Mouse (Mus musculus): ENCODE measurements around the gene Tbx10.
"Not testable (repeated sequence)": the region's sequence is repeated elsewhere in the genome, so short reads cannot be mapped to it uniquely, and the experiment has no call there.

Tbx10 gene

DNA sequence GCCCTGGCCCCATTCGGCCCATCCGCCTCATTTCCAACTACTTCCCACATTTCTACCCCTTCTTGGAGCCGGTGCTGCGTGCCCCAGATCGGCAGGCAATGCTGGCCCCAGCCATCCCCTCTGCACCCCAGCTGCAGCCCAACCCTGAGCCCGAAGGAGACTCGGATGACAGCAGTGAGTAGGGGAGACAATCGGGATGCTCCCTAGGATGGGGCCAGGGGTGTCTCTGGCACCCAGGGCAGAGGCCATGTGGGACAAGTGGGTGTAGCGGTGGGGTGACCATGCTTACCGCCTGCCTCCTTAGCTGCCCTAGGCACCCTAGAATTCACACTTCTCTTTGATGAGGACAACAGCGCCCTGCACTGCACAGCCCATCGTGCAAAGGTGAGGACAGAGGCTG lies 11.1 kb downstream of the Tbx10 start:
- DNase-seq (ENCODE audit: low read depth, low spot score), result no peak

DNA sequence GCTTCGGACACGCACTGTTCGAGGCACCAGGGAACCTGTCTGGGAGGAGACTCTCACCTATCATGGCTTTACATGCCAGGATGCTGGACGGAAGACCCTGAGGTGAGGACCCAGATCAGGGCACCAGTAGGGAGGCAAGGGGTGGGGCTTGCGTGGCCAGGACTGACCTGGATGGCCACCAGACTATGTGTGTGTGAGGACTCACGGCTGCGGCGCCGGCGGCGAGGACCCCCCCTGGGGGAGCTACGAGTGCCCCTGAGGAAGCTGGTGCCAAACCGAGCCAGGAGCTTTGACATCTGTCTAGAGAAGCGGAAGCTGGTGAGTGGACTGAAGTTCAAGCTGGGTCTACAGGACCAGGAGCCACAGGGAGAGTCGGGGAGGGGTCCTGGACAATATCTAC lies 11.8 kb downstream of the Tbx10 start:
- no peak for DNase-seq (ENCODE audit: low read depth, low spot score)

DNA sequence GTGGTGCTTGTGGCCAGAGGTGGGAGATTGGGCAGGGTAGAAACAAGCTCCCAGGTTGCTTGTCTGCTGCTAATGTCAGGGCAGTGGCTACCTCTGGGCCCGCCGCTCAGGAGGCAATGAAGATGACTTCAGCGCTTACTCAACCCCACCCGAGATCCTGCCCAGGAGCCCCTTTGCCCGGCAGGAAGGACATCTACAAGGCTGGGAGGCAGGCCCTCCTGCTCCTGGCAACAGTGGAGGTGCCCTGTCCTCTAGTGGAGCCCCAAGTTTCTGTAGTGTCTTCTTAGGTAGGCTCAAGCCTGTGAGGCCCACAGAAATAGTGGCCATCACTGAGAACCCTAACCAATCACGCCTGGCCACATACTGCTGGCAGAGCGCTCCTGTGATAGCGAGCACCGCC lies 12.5 kb downstream of the Tbx10 start:
- DNase-seq (ENCODE audit: low read depth, low spot score), result no peak

DNA sequence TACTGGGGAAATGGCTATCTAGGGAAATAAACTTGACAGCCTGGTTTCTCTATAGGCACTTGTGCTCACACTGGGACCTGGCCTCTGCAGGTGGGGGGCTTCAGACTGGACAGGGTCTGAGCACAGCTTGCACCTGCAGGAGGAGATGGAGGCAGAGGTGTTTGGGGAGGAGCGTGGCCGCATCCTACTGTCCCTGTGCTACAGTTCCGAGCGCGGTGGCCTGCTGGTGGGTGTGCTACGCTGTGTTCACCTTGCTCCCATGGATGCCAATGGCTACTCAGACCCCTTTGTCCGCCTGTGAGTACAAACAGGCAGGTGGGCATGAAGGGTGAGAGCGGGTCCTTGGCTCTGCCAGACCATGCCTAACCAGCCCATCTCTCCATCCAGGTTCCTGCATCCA lies 13.4 kb downstream of the Tbx10 start:
- no peak for DNase-seq (ENCODE audit: low read depth, low spot score)

DNA sequence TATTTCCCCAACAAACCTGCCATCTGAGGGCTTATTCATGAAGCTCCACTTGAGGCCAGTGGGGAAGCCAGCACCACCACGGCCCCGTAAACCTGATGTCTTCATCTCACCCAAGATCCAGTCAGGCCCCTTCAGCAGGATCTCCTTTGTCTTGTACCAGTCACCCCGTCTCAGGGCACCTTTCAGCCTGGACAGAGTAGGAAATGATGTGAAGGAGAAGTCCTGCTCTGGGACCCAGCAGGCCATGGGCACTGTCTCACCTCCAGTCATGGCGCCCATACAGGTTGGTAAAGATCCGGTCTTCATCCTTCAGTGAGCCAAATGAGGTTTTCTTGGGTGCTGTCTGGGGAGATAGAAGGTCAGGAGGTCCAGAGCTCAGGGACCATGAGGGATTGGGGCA lies 18.5 kb downstream of the Tbx10 start:
- DNase-seq (ENCODE audit: low read depth, low spot score), result no peak

DNA sequence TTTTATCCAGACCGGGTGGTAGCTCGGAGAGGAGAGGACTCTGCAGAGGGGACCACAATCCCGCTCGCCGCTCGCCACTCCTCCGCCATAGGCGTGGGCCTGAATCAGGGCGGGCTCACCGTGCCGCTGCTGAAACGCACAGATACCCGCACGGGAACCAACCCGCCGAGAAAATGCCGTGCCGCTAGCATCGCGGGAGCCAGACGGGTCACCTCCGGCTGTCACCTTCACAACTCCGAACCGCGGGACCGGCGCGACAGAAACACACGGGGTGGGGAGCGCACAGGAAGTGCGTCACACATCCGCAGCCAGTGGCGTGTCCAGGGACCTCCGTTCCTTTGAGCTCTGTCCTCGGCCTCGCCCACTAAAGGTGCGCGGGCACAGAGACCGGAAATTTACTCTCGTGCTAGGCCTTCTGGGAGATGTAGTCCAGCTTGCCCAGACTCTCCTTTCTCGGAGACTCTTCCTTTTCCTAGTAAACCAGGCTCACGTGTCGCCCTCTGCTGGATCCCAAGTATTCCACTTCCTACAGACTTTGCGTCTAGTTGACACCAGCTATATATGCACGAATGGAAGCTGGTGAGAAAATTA lies 20.0 kb downstream of the Tbx10 start, which contains the start of gene Ndufv1:
TSS of gene Ndufv1 (minus strand) at position 375 of the 591 bp plus-strand sequence.
- DNase-seq (ENCODE audit: low read depth, low spot score), result peak; percentile 97

DNA sequence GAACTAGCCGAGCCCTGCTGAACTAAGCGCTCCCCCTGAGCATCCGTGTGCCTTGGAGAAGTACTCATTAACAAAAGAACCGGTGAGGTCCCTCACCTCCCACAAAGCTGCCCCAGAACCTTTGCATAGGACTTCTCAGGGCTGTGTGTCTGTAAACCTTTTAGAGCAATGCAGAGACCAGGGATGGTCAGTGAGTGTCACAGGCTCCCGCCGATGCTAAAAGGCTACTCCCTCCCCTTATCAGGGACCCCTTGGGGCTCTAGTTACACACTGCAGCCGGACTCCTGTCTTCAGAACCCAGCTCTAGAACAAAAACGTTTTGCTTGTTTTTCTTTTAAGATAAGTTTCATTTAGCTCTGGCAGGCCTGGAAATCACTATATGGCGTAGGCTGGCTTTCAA lies 20.5 kb downstream of the Tbx10 start:
- no peak for DNase-seq (ENCODE audit: low read depth, low spot score)

DNA sequence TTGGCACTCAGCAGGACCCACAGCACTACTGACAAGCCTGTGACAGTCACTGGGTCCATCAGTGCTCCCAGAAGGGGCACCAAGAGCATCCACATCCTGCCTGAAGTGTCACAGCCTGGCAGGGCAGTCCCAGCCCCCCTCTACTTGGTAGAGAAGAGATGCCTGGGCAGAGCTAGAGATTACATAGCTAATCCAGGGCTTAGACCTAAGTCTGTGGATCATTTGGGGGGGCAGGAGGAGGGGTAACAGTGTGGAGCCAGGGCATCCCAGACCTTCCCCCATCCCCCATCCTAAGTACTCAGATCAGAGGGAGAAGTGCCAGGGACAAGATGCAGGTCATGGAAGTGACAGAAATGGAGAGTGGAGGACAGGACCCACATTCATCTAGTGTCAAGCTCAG lies 22.2 kb downstream of the Tbx10 start:
- no peak for DNase-seq (ENCODE audit: low read depth, low spot score)

DNA sequence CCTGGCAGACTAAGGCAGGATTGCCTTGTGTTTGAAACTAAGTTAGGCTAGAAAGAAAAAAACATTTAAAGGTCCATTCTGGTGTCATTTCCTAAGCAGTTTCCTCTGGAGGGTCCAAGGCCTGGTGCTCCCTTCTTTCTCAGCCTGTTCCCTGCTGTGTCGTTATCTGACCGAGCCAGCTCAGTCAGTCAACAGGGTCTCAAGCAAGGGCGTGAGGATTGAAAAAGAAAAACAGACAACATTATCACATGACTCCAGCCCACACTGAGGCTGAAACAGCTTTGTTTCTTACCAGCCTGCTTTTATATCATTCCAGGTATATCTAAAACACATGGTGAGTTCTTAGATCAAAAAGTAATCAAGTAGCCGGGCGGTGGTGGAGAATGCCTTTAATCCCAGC lies 23.1 kb downstream of the Tbx10 start:
- no peak for DNase-seq (ENCODE audit: low read depth, low spot score)

DNA sequence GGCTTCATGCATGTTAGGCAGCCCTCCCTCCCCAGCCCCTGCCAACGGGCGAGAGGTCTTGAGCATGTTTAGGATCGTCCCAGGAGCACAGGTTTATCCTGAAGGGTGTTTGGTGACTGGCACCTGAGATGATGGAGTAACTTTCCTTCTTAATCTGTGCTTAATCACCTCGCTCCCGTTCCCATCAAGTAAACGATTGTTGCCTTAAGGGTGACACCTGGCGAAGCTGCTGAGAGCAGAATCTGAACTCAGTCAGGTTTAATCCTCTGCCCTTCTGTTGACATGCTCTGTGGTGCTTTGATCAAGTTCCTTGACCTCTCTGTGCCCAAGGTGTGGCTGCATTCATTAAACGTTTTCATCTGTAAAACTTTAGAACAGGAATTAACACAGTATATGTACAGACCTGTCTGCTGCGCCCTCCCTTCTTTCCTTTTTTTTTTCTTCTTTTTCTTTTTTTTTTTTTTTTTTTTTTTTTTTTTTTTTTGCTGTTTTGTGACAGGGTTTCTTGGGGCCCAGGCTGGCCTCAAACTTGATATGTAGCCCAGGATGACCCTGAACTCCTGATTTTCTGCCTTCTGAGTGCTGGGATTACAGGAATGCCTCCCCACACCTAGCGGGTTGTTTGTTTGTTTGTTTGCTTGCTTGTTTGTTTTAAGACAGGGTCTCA lies 25.5 kb downstream of the Tbx10 start:
- DNase-seq (ENCODE audit: low read depth, low spot score), result no peak

DNA sequence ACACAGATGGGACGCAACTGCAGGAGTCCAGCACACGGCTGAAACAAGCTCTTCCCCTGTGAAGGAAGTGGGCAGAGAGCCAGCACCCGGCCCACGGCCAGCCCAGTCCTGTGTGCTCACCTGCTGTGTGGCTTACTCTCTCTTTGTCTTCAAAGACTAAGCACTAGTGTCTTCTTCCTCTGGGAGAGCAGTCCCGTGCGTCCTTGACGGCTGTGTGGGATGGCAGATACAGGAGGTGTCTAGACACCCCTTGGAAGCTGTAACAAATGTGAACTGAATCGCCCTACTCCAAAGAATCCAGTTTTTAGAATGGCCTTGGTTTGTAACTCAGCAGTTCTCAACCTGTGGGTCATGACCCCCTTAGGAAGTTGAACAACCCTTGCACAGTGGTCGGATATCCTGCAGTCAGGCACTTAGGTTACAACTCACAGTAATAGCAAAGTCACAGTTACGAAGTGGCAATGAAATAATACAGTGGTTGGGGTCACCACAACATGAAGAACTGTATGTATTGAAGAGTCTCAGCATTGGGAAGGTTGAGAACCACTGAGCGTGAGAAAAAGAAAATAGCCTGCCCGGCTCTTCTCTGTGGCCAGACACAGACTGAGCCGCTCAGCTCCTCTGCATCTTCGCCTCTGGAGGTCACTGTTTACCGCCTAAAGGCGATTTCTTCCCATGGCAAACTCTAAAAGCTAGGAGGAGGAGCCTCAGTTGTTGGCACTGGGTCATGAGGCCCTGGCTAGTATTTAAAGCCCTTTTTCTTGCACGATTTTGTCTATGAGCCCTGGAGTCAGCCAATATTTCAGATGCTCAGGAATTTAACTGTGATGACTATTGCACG lies 26.4 kb downstream of the Tbx10 start:
- peak; percentile 82 for DNase-seq (ENCODE audit: low read depth, low spot score)

DNA sequence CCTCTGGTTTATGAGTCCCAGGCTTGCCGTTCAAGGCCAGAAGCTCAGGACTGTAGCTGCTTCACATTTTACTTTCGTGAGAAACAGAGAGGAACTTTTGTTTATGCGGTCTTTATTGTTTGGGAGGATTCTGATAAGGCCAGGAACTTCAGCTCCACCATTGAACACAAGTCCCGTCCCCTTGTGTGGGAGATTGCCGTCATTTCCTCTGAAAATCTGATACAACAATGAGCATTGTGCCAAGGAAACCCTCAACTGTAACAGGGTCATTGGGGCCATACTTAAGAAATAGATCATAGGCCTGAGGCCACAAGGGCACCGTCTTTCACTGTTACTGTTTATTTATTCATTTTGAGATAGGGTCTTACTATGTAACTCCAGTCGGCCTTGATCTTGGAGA lies 30.6 kb downstream of the Tbx10 start:
- no peak for DNase-seq (ENCODE audit: low read depth, low spot score)

DNA sequence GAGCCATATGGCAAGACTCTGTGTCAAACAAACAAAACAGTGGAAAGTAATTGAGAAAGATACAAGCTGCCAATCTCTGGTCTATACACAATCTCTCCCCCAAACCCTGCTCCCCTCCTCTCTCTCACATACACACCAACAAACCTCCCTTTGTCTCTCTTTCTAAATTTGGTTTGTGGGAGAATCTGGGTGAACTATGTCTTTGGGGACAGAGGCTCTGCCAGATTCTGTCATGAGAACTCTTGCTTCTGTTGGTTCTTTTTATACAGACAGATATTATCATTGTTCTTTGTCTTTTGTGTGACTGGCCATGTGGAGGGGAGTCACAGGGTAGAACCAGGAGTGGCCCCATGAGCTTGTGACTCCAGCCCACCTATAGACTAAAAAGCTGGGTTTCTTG lies 35.0 kb downstream of the Tbx10 start:
- no peak for DNase-seq (ENCODE audit: low read depth, low spot score)

DNA sequence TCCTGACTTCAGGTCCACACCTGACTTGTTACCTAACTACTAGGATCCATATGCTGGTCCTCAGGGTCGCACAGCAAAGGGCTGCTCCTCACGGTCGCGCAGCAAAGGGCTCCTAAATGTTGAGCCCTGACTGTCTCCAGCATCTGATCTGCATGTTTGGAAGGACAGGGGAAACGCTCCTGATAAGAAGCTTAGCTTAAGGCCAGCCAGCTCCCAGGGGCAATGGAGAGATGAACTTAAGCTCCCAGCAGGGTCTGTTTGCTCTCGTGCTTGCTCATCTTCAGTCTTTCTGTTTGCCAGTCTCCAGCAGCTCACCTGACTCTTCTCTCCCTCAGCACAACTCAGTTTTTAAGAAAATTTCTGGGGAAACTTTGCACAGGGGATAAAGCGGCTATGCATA lies 40.1 kb downstream of the Tbx10 start:
- DNase-seq (ENCODE audit: low read depth, low spot score), result no peak

DNA sequence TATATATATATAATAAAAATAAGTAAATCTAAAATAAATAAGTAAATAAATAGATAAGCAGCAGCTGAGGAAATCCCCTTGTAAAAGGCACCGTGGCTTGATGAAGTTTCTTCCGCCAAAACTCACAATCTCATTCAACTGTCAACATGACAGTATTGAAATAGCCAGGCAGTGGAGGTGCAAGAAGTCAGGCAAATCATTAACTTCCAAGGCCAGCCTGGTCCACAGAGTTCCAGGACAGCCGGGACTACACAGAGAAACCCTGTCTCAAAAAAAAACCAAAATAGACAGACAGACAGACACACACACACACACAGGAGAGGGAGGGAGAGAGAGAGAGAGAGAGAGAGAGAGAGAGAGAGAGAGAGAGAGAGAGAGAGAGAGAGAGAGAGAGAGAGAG lies 40.7 kb downstream of the Tbx10 start:
- no peak for DNase-seq (ENCODE audit: low read depth, low spot score)

DNA sequence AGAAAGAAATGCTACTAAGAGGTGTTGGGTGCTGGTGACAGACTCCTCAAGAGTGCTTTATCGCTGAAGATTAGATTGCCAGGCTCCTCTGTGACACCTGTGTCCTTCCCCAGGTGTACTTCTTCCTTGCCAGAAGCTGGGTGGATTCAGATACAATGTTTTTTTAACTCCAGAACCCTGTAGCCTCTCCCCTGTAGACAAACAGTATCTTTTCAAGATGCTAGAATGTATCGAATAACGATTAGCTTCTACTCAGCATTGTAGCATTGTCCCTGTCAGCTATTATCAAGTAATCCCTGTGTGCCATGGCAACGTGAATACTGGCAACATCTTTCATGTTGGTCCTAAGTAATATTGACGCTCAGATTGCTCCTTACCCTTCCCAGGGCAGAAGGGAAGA lies 41.2 kb downstream of the Tbx10 start:
- no peak for DNase-seq (ENCODE audit: low read depth, low spot score)

DNA sequence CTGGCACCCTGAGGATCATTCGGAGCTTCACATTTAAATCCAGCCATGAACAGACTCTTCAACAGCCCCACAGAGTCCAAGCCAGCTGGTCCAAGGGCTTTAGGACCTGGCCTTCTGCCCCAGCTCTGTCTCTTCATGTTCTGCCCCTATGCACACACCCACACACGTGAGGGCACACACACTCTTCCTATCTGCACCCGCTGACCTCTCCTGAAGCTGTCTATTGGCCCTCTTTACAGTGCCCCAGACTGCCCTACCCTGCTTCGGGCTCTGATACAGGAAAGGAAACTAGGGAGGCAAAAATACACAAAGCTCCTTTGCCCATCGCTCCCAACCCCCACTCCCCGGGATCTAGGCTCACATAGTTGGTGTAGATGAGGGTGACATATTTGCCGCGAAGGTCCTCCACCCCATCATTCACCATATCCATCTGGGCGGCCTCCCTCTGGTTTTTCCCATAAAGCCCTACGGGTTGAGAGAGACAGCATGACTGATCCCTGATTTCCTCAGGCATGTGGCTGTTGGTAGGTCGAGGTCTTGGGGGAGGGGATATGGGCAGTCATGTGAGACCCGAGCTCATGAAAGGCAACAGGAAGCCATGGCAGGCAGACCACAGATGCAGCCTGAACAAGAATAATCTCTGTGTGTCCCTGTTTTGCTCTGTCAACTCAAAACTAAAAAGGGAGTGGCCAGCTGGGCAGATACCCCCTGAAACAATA lies 43.9 kb downstream of the Tbx10 start:
- peak; percentile 62 for DNase-seq (ENCODE audit: low read depth, low spot score)

DNA sequence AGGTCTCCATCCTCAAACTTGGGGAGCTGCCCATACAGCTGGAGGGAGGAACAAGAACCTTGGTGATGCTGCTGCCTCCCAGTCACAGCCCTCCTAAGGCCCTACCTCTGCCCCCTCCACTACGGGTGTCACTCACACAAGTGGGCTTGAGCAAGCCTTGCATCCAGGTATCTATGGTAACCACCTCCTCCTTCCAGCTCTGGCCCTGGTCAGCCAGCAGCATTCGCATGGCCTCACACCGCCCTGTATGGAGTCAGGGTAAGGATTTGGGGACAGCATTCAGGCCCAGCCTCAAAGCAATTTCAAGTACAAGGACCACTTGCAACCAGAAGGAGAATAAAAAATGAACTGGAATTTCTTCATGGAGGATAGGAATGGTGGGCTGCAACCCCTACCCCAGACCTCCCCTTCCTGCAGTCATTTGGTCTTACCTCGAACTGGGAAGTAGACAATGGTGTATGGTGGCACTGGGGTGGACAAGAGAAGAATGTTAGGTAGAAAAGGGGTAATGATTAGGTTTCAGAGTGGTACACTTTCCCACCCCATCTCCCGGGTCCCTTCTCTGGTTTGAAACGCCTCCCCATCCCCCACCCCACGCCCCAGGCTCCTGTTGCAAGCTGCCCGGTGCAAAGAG lies 44.7 kb downstream of the Tbx10 start:
- not testable (repeated sequence) for DNase-seq (ENCODE audit: low read depth, low spot score)

DNA sequence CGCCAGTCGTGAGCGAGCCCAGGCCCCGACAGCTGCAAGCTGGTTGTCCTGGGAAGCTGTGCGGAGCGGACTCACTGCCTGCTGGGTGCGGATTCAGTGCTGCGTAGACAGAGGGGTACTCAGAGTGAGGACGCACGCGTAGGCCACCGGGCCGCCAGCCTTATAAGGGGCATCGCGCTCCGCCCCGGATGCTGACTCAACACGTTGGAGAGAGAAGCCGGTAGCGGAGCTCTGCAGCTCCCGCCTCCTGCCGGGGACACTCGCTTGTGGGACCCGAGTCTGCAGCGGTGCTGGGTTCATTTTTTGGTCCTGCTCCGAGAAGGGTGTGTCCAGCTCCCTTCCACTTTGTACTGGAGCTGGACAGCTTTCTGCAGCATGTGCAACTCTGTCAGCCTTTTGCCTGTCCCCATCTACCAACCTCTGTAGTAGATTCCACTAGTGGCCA lies 45.3 kb downstream of the Tbx10 start, which contains the start of gene Gstp1:
TSS of gene Gstp1 (minus strand) at position 198 of the 445 bp plus-strand sequence.
- peak; percentile 92 for DNase-seq (ENCODE audit: low read depth, low spot score)

DNA sequence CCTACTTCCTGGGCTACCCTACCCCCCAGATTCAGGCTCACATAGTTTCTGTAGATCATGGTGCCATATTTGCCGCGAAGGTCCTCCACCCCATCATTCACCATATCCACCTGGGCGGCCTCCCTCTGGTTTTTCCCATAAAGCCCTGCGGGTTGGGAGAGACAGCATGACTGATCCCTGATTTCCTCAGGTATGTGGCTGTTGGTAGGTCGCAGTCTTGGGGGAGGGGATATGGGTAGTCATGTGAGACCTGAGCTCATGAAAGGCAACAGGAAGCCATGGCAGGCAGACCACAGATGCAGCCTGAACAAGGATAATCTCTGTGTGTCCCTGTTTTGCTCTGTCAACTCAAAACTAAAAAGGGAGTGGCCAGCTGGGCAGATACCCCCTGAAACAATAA lies 48.4 kb downstream of the Tbx10 start:
- DNase-seq (ENCODE audit: low read depth, low spot score), result not testable (repeated sequence)

DNA sequence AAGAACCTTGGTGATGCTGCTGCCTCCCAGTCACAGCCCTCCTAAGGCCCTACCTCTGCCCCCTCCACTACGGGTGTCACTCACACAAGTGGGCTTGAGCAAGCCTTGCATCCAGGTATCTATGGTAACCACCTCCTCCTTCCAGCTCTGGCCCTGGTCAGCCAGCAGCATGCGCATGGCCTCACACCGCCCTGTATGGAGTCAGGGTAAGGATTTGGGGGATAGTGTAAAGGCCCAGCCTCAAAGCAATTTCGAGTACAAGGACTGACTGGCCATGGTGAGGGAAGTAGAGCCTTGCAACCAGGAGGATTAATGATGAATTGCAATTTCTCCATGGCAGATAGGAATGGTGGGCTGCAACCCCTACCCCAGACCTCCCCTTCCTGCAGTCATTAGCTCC lies 48.9 kb downstream of the Tbx10 start:
- not testable (repeated sequence) for DNase-seq (ENCODE audit: low read depth, low spot score)
